Mouse (Mus musculus): ENCODE data around the gene Ap2s1.

Ap2s1 gene

GRCm38 (mm10) chr7:16793010-16793725 is 55.0 kb downstream of the Ap2s1 start:
- DNase-seq (ENCODE audit: low spot score in 2 of 2): no peak

GRCm38 (mm10) chr7:16794886-16795285 is 56.7 kb downstream of the Ap2s1 start:
- DNase-seq (ENCODE audit: low spot score in 2 of 2): no peak

All from spleen, postnatal 14 days (tissue).